Mouse (Mus musculus): ENCODE data around the gene Tctn1.

- TF ChIP-seq CTCF (IDR thresholded peaks at IDR 0.05; ENCODE audit: extremely low read depth, insufficient read depth, insufficient read length, insufficient replicate concordance) (no peak), POLR2A (IDR thresholded peaks at IDR 0.05; ENCODE audit: low read depth, low read length) (no peak)
Observed at GRCm38 (mm10) chr5:122221085-122221484, 43.2 kb downstream of the Tctn1 start.
